Mouse (Mus musculus) forebrain, embryonic 15.5 days (tissue): Measurements from ENCODE around the gene Optc. TPM values are rescaled to one million over a fixed set of nuclear protein-coding genes. Genes with fewer than 3 reads are reported as not detected.

ENCODE experiments used
- ATAC-seq: fragments of 200-750 bp; cut with Nextera tagmentation; replicated peaks from 2 replicates; pipeline ENCODE4 v1.8.0; 2017; ENCODE audit warnings: mild to moderate bottlenecking, moderate TSS enrichment, moderate library complexity
- H3K27ac ChIP-seq: fragments of 300-500 bp; sonication (generic); replicated peaks from 2 replicates; pipeline ENCODE4 v1.5.1; 2015; ENCODE audit warnings: mild to moderate bottlenecking, inconsistent platforms
- H3K27me3 ChIP-seq: fragments of 300-500 bp; sonication (generic); 2 replicates; pipeline ENCODE4 v1.6.1; 2015; ENCODE audit warnings: inconsistent platforms
- H3K36me3 ChIP-seq: fragments of 300-500 bp; sonication (generic); 2 replicates; pipeline ENCODE4 v1.6.1; 2015; ENCODE audit warnings: mild to moderate bottlenecking, inconsistent platforms
- H3K4me1 ChIP-seq: fragments of 300-500 bp; sonication (generic); 2 replicates; pipeline ENCODE4 v1.6.1; 2015; ENCODE audit warnings: inconsistent platforms
- H3K4me2 ChIP-seq: fragments of 300-500 bp; sonication (generic); replicated peaks from 2 replicates; pipeline ENCODE4 v1.6.1; 2015; ENCODE audit warnings: mild to moderate bottlenecking, inconsistent platforms
- H3K4me3 ChIP-seq: fragments of 300-500 bp; sonication (generic); 2 replicates; pipeline ENCODE4 v1.5.1; 2015; ENCODE audit warnings: mild to moderate bottlenecking, inconsistent platforms
- H3K9ac ChIP-seq: fragments of 300-500 bp; sonication (generic); replicated peaks from 2 replicates; pipeline ENCODE4 v1.6.1; 2015; ENCODE audit warnings: mild to moderate bottlenecking, inconsistent platforms
- H3K9me3 ChIP-seq: fragments of 300-500 bp; sonication (generic); 2 replicates; pipeline ENCODE4 v1.6.1; 2016; ENCODE audit warnings: inconsistent platforms
- WGBS: fragments of 180-500 bp; shearing (Covaris S2); methylation state at CpG from one replicate; pipeline ENCODE4 v1.1.7; 2015; ENCODE audit warnings: mixed read lengths; 5-methylcytosine and 5-hydroxymethylcytosine counted together
- polyA plus RNA-seq: library from polyadenylated mRNA; unstranded; fragments of >200 nt; fragmentation: Nextera tagmentation; extraction: Ambion mirVana; gene quantifications from 2 replicates; pipeline ENCODE4 v1.2.1, GENCODE M21; 2015

Optc gene
- polyA plus RNA-seq, 1 experiment from 2014 or later = 1.6 TPM

DNA sequence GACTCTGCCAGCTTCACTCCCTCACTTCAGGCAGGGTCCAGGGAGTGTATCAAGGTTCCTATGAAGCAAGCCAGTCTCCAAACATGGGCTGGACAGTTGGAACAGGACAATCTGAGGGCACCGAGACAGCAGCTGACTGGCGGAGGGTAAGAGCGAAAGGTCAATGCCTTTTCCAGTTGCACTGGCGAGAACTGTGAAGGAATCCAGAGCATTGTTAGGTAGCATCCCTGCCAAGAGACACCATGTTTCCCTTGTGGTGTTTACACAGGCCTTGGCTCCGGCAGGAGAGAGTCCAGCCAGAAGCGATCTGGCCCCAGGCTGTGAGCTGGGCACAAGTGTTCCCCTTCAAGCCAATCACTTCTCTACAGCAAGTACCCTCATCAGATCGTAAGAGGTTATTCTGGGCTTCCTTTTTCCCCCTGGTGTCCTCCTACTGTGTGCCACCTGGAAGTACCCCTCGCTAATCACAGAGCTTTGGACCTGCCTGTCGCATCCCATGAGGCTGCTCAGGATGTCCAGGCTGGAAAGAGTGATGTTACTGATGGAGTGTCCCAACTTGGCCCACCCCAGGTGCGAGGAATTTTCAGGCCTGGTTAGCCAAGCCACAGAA is 26.7 kb upstream of the Optc start:
- H3K36me3 ChIP-seq = no peaks in the 10 kb centered on the region
- ATAC-seq = no peak
- no peak overlapping the region for H3K27ac ChIP-seq
- no peaks in the 10 kb centered on the region for H3K9me3 ChIP-seq
- H3K4me2 ChIP-seq = no peak overlapping the region
- 87% methylated on average over 10 of the region's 10 CpGs for WGBS
- no peaks in the 10 kb centered on the region for H3K27me3 ChIP-seq
- no peak overlapping the region for H3K4me3 ChIP-seq
- H3K4me1 ChIP-seq = no peaks in the 10 kb centered on the region
- no peak overlapping the region for H3K9ac ChIP-seq

DNA sequence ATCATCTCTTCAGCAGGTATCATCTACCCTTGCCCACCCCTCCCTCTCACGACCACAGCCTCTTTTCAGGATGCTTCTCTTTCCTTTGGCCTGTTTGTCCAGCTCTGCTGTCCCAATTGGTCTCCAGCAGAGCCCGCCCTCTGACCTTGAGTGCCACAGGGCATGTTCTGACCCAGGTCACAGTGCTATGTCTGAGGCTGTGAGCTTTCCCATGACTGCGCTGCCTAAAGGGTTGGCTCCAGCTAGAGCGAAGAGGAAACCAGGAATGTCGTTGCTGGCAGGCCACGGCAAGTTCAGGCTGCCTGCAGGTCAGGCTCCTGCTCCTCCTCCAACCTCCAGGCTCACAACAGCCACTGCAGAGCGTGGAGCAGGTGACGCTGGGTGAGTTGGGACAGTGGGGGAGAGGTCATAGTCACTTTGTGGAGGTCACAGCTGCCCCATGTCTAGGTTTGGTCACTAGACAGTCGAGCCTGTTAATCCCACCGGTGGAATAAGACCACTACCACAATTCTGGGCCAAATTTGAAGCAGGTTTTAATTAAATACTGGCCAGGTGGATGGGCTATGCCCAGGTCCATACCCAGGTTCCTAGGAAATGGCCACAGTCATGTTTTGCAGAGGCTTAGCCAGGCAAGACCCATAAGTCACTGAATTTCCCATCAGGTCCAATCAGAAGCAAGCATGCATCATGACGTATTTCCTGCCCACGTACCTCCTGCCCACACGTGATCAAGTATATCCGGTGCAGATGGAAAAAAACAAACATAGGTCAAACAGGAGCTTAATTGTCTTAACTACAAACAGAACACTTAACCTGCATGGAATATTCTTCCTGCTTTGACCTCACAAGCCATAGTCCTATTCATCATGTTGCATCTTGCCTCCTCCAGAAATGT is 25.7 kb upstream of the Optc start:
- Histone ChIP-seq H3K36me3 (no peaks in the 10 kb centered on the region), H3K9me3 (no peaks in the 10 kb centered on the region), H3K4me2 (no peak overlapping the region), H3K27ac (no peak overlapping the region), H3K9ac (no peak overlapping the region), H3K4me1 (no peaks in the 10 kb centered on the region), H3K27me3 (no peaks in the 10 kb centered on the region), H3K4me3 (no peak overlapping the region)
- WGBS = 82% methylated on average over 14 of the region's 14 CpGs
- no peak for ATAC-seq

DNA sequence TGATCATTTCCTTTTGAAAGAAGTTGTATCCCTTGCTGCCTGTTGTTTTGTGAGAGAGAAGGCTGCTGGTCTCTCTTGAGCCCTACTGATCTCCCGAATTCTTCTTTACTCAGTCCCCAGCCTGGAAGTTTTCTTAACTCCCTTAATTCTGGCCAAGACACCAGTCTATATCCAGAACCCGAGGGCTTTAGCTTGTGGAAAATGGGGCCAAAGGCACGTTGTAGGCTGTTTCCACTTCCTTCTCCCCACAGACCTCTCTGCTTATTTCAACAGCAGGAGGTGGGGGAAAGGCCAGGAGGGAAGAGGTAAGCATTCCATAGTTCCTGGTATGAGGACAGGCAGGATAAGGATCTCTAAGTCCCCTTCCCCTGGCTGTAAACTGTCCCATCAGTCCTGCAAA is 22.2 kb upstream of the Optc start:
- no peak overlapping the region for H3K4me3 ChIP-seq
- no peak overlapping the region for H3K27ac ChIP-seq
- H3K36me3 ChIP-seq = no peaks in the 10 kb centered on the region
- H3K4me2 ChIP-seq = no peak overlapping the region
- ATAC-seq = no peak
- no peak overlapping the region for H3K9ac ChIP-seq
- WGBS = 58% methylated on average over 3 of the region's 3 CpGs
- no peaks in the 10 kb centered on the region for H3K9me3 ChIP-seq
- no peaks in the 10 kb centered on the region for H3K27me3 ChIP-seq
- no peaks in the 10 kb centered on the region for H3K4me1 ChIP-seq

DNA sequence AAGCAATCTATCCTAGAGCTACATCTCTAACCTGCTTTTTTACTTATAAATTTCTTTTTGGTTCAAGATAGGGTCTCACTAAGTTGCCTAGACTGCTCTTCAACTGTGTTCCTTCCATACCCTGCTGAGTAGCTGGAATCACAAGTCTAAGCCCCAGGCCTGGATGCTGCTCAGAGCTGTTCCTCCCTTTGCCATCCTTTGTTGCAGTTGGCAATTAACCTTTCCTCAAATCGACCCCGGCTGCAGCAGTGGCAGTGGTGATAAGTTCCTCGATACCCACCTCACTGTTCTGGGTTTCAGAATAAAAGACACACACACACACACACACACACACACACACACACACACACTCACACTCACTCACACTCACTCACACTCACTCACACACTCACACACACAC is 17.4 kb upstream of the Optc start:
- Histone ChIP-seq H3K4me3 (no peak overlapping the region), H3K4me1 (peaks cover 20% of the 10 kb centered on the region), H3K27me3 (no peaks in the 10 kb centered on the region), H3K36me3 (no peaks in the 10 kb centered on the region), H3K9me3 (no peaks in the 10 kb centered on the region), H3K4me2 (no peak overlapping the region), H3K9ac (no peak overlapping the region), H3K27ac (no peak overlapping the region)
- no peak for ATAC-seq
- 89% methylated on average over 3 of the region's 3 CpGs for WGBS

DNA sequence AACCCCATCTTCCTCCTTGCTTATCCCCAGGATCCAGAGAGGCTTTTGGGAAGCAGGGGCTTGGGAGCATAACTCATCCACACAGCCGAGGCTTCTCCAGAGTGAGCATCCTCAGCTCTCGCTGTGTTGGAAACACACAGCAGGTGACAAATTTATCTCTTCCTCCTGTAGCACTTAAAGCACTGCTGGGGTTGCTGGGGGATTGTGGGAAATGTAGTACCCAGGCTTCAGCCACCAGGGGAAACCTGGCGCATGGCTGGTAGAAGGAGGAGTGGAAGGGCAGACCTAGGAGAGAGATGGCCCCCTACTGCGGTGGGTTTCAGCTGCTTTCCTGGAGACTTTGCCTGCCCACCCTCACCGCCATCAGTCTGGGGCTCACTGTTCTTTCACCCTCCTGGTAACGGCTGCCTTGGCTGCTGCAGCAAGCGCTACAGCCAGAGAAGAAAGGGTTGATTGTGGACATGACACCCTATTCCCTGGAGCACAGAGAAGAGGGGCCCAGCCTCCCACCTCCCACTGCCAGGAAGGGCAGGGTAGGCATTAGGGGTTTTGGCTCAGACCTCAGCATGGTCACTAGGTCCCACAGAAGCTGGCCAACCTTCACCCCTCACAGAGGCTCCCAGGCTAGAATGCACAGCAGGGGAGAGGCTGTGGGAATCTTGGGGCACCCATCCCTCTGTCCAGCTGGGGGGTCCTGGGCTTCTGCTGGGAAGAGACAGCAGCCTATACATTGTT is 16.5 kb upstream of the Optc start:
- ATAC-seq = peak; percentile 57
- Histone ChIP-seq H3K9me3 (no peaks in the 10 kb centered on the region), H3K9ac (no peak overlapping the region), H3K36me3 (no peaks in the 10 kb centered on the region), H3K4me1 (peaks cover 22% of the 10 kb centered on the region), H3K4me3 (no peak overlapping the region), H3K27ac (no peak overlapping the region), H3K27me3 (no peaks in the 10 kb centered on the region), H3K4me2 (peak overlapping the region; percentile 24; the same call in 1 of the 2 replicates)
- 27% methylated on average over 7 of the region's 7 CpGs for WGBS

DNA sequence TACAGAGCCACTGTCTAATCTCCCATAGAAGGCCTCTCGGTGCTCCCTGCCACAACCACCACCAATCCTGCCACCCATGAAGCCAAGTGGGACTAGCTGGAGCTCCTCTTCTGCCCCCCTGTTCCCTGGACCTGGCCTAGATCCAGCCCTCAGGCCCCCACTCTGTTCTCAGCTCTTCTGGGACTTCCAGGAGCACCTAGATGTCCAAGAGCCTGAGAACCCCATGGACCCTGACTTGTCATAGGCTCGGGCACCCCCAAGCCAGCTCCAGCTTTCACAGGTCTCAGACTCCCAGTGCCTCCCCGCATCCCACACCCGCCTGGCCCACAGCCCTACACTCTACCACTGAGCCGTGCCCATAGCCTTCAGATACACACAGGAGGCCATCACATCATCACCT is 15.3 kb upstream of the Optc start:
- no peak overlapping the region for H3K27ac ChIP-seq
- WGBS = 93% methylated on average over 5 of the region's 5 CpGs
- ATAC-seq = no peak
- H3K4me1 ChIP-seq = peaks cover 23% of the 10 kb centered on the region
- no peaks in the 10 kb centered on the region for H3K9me3 ChIP-seq
- H3K4me3 ChIP-seq = no peak overlapping the region
- H3K36me3 ChIP-seq = no peaks in the 10 kb centered on the region
- no peak overlapping the region for H3K4me2 ChIP-seq
- no peak overlapping the region for H3K9ac ChIP-seq
- no peaks in the 10 kb centered on the region for H3K27me3 ChIP-seq

DNA sequence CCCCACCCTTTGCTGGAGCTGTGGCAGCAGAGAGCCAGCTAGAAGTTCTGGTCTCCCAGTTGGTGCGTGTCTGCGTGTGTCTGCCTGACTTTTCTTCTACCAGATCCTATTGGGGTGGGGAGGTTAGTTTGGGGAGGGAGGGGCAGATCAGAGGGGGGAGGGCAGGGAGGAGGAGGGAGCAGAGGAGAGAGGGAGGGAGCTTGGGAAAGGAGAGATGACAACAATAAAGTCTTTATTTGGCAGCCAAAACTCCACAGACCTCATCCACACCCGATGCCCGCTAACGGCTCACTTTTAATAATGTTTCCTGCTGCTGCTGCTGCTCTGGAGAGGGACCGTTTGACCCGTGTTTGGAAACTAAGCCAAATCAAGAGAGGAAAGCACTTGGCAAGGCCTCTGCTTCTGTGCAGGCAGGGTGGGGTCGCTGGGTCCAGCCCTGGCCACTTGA is 13.5 kb upstream of the Optc start, which contains the start of gene Prelp:
TSS of gene Prelp (minus strand) at position 111 of the 448 bp plus-strand sequence.
- peak; percentile 17; the same call in 1 of the 2 replicates for ATAC-seq
- H3K4me3 ChIP-seq = no peak within 1 kb of the TSS
- 6% methylated on average over 8 of the region's 8 CpGs for WGBS

DNA sequence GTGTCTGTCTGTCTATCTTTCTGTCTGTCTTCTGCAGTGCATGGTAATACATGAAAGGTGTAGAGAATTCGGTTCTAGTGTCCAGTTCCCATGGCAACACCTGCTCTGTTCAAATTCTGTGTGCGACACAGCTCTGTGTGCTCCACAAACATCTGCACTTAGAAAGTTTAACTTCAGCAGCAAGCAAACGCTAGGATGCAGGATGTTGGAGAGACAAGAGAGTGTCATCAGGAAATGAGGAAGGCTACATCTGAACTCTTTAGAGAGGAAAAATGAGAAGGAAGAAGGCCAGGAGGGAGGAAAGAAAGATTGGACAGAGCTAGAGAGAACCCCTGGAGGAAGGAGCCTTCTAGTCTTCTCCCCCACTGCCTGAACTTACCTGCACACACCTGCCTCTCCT is 13.1 kb upstream of the Optc start:
- ATAC-seq = no peak

More for the DNA sequence above, 13.5 kb upstream of the Optc start, which contains the start of gene Prelp:
- Histone ChIP-seq H3K4me2 (no peak within 1 kb of the TSS), H3K4me1 (peaks cover 33% of the 10 kb centered on the region), H3K36me3 (no peaks in the 10 kb centered on the region), H3K27me3 (no peaks in the 10 kb centered on the region), H3K9ac (no peak within 1 kb of the TSS), H3K27ac (peak within 1 kb of the TSS; percentile 15; the same call in 1 of the 2 replicates), H3K9me3 (no peaks in the 10 kb centered on the region)

DNA sequence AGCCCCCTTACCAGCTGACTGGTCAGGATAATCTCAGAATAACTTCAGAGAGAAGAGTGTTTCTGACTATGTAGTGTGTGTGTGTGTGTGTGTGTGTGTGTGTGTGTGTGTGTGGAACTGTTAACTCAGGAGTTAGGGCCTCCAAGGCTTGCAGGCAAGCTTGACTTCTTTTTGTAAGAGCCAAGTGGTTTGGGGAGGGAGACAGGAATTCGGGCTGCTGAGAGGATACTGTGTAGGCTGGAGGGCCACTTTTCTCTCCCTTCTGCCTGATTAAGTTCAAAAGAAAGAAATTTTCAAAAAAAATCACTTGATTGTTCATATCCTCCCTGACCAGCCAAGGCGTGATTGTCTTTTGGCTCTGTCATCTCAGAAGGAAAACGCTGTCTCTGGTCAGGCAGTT is 12.6 kb upstream of the Optc start:
- H3K4me1 ChIP-seq = peaks cover 42% of the 10 kb centered on the region
- H3K4me3 ChIP-seq = no peak overlapping the region
- no peaks in the 10 kb centered on the region for H3K27me3 ChIP-seq
- H3K9ac ChIP-seq = no peak overlapping the region
- no peak overlapping the region for H3K4me2 ChIP-seq
- no peaks in the 10 kb centered on the region for H3K9me3 ChIP-seq
- H3K27ac ChIP-seq = no peak overlapping the region
- ATAC-seq = no peak
- 12% methylated on average over 3 of the region's 3 CpGs for WGBS
- H3K36me3 ChIP-seq = no peaks in the 10 kb centered on the region

More for the DNA sequence above, 13.1 kb upstream of the Optc start:
- H3K4me1 ChIP-seq = peaks cover 37% of the 10 kb centered on the region
- no peak overlapping the region for H3K9ac ChIP-seq
- H3K9me3 ChIP-seq = no peaks in the 10 kb centered on the region
- H3K36me3 ChIP-seq = no peaks in the 10 kb centered on the region
- H3K27ac ChIP-seq = no peak overlapping the region; the same call in 1 of the 2 replicates
- WGBS = 9% methylated on average over 3 of the region's 3 CpGs
- H3K4me2 ChIP-seq = no peak overlapping the region
- H3K4me3 ChIP-seq = no peak overlapping the region
- no peaks in the 10 kb centered on the region for H3K27me3 ChIP-seq

DNA sequence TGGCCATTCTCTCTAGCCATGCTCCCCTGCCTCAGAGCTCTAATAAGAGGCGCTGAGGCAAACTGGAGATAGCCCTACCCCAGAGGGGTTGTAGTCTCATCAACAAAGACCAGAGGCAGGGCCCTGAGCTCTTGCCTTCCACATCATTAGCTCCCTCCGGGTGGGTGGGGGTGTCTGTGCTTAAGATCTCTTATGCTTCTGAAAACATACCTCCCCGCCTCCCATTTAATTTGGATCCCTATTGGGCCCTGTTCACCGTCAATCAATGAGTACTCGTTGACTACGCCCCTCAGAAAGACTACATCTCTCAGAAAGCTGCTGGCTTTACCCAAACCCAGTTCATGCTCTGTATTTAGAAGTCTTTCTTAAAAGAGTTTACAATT is 10.3 kb upstream of the Optc start:
- Histone ChIP-seq H3K4me3 (no peak overlapping the region), H3K4me2 (no peak overlapping the region), H3K36me3 (no peaks in the 10 kb centered on the region), H3K9ac (no peak overlapping the region), H3K27me3 (no peaks in the 10 kb centered on the region), H3K9me3 (no peaks in the 10 kb centered on the region), H3K27ac (no peak overlapping the region), H3K4me1 (peaks cover 38% of the 10 kb centered on the region)
- 31% methylated on average over 6 of the region's 6 CpGs for WGBS
- ATAC-seq = no peak

DNA sequence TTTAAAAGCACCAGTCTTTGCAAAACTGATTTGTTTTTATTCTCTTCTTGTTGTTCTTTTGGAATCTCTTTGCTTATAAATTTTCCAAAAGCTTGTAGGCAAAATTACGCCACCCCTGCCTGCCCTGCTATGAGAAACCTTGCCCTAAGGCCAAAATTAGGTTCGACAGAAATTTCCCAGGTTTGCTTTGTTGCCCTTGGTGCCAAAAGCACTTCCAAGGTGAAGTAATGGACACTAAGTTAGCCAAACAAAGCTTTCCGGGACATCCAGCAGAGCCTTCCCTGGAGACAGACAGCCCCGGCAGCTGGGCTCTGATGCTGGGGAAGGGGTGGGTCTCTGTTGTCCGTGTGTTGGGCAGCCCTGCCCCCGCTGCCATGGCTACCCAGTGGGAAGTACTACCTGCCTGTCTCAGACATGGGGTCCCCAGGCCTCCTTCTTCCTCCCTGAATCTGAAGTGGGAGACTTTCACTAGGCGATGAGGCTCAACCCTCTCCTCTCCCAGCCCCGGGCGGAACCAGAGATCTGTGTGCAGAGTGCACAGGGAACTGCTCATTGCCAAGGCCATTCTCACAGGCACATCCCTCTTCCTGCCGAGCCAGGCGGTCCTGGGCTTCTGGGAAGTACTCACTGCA is 9.8 kb upstream of the Optc start:
- no peak for ATAC-seq

More for the DNA sequence above, 9.8 kb upstream of the Optc start:
- no peaks in the 10 kb centered on the region for H3K27me3 ChIP-seq
- H3K9me3 ChIP-seq = no peaks in the 10 kb centered on the region
- H3K9ac ChIP-seq = no peak overlapping the region
- H3K27ac ChIP-seq = no peak overlapping the region
- H3K4me3 ChIP-seq = no peak overlapping the region
- 23% methylated on average over 11 of the region's 11 CpGs for WGBS
- no peaks in the 10 kb centered on the region for H3K36me3 ChIP-seq
- H3K4me2 ChIP-seq = no peak overlapping the region
- peaks cover 38% of the 10 kb centered on the region for H3K4me1 ChIP-seq
